Mouse (Mus musculus) kidney, embryonic 15.5 days (tissue): ENCODE results near the gene Slmap. TPM values are rescaled to one million over a fixed set of nuclear protein-coding genes. Genes with fewer than 3 reads are reported as not detected.
A peak's percentile ranks its signal among the peaks of the same experiment; 100 is the strongest.
"Not testable (repeated sequence)": the region's sequence is repeated elsewhere in the genome, so short reads cannot be mapped to it uniquely, and the experiment has no call there.

ENCODE experiments used
- ATAC-seq: fragments of 200-750 bp; cut with Nextera tagmentation; replicated peaks from 2 replicates; pipeline ENCODE4 v1.8.0; 2017; ENCODE audit warnings: moderate TSS enrichment; ENCODE audit not compliant: low FRiP score
- H3K27ac ChIP-seq: fragments of 300-500 bp; sonication (generic); 2 replicates; pipeline ENCODE4 v1.5.1; 2015; ENCODE audit warnings: mild to moderate bottlenecking, inconsistent platforms
- H3K27me3 ChIP-seq: fragments of 300-500 bp; sonication (generic); 2 replicates; pipeline ENCODE4 v1.6.1; 2015; ENCODE audit warnings: inconsistent platforms
- H3K36me3 ChIP-seq: fragments of 300-500 bp; sonication (generic); 2 replicates; pipeline ENCODE4 v1.6.1; 2015; ENCODE audit warnings: inconsistent platforms
- H3K4me1 ChIP-seq: fragments of 300-500 bp; sonication (generic); 2 replicates; pipeline ENCODE4 v1.6.1; 2015; ENCODE audit warnings: inconsistent platforms
- H3K4me2 ChIP-seq: fragments of 300-500 bp; sonication (generic); 2 replicates; pipeline ENCODE4 v1.6.1; 2015; ENCODE audit warnings: moderate library complexity, mild to moderate bottlenecking, inconsistent platforms
- H3K4me3 ChIP-seq: fragments of 300-500 bp; sonication (generic); replicated peaks from 2 replicates; pipeline ENCODE4 v1.5.1; 2015; ENCODE audit warnings: mild to moderate bottlenecking, inconsistent platforms
- H3K9ac ChIP-seq: fragments of 300-500 bp; sonication (generic); 2 replicates; pipeline ENCODE4 v1.6.1; 2015; ENCODE audit warnings: mild to moderate bottlenecking, inconsistent platforms
- H3K9me3 ChIP-seq: fragments of 300-500 bp; sonication (generic); replicated peaks from 2 replicates; pipeline ENCODE4 v1.6.1; 2016; ENCODE audit warnings: inconsistent platforms
- WGBS: fragments of 180-500 bp; shearing (Covaris S2); methylation state at CpG from one replicate; pipeline ENCODE4 v1.1.7; 2015; ENCODE audit warnings: mixed read lengths; 5-methylcytosine and 5-hydroxymethylcytosine counted together
- polyA plus RNA-seq: library from polyadenylated mRNA; unstranded; fragments of >200 nt; fragmentation: Nextera tagmentation; extraction: Ambion mirVana; gene quantifications from 2 replicates; pipeline ENCODE4 v1.2.1, GENCODE M21; 2015

Gene Slmap
- polyA plus RNA-seq, 1 experiment from 2014 or later: 19.5 TPM

DNA sequence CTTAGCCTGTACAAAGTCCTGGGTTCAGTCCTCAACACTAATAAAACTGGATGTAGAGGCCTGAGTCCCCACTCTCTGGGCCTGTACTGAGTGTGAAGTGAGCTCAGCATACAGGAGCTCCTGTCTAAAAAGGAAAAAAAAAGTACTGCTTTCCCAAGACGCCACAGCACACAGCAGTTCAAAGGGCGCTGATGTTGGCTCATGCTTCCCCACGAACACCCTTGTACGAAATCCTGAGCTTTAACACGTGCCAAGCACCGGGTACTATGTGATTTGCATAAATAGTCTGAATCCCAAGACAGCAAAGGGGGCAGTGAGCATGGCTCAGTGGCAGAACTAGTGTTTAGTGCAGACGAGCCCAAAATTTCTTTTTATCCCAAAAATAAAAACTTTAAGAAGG is 4.4 kb downstream of the Slmap start:
- no peak for ATAC-seq
- H3K4me3 ChIP-seq: no peak overlapping the region
- 0 out of 2 replicates have a peak overlapping the region, but pooled peaks have one; percentile 4 for H3K4me2 ChIP-seq
- WGBS: 65% methylated on average over 7 of the region's 7 CpGs
- H3K27ac ChIP-seq: no peak overlapping the region
- peaks cover 43% of the 10 kb centered on the region for H3K4me1 ChIP-seq
- H3K9me3 ChIP-seq: no peaks in the 10 kb centered on the region
- peaks cover 16% of the 10 kb centered on the region; the same call in 1 of the 2 replicates for H3K36me3 ChIP-seq
- H3K9ac ChIP-seq: no peak overlapping the region
- H3K27me3 ChIP-seq: no peaks in the 10 kb centered on the region

DNA sequence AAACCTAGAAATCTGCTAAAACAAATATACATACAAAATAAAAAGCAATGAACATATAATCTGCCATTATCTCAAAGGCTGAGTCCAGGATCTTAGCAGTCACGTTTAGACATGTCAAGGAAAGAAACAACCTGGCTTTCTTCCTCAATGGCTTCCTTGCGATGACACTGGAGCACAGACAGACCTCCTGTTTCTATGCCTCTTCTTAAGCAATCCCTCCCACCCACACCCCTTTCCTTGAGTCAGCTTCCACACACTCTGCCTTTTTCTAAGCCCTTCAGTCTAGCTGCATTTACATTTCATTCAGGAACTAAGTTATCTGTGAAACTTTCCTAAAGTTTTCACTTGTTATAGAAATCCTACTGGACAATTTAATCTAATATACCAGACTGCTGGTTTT is 6.4 kb downstream of the Slmap start:
- H3K9me3 ChIP-seq: no peaks in the 10 kb centered on the region
- no peak overlapping the region for H3K27ac ChIP-seq

DNA sequence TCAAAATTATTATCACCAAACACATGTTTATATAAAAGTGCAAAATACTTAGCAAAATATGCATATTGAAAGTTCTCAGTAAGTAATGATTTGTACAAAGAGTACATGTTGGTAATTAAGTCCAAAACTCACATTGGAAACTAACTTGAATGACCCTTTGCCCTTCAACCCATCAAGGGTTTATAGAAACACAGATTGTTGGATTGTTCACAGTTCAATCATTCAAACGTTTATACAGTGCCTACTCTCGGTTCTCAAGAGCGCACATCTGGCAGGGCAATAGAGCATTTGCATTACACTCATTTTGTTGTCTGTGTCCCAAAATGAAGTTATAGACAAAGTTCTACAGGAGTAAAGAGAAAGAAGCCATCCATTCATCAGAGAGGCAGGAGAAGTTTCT is 8.8 kb downstream of the Slmap start:
- ATAC-seq: no peak
- Histone ChIP-seq H3K9me3 (no peaks in the 10 kb centered on the region), H3K4me1 (peaks cover 22% of the 10 kb centered on the region), H3K27ac (no peak overlapping the region), H3K27me3 (no peaks in the 10 kb centered on the region), H3K4me2 (no peak overlapping the region), H3K36me3 (peaks cover 23% of the 10 kb centered on the region), H3K9ac (no peak overlapping the region), H3K4me3 (no peak overlapping the region)
- WGBS: 62% methylated on average over 3 of the region's 3 CpGs

More for the DNA sequence above, 6.4 kb downstream of the Slmap start:
- no peak overlapping the region for H3K4me3 ChIP-seq
- WGBS: 48% methylated on average over 2 of the region's 2 CpGs
- H3K4me2 ChIP-seq: no peak overlapping the region
- H3K27me3 ChIP-seq: no peaks in the 10 kb centered on the region
- H3K4me1 ChIP-seq: peaks cover 38% of the 10 kb centered on the region
- H3K36me3 ChIP-seq: peaks cover 23% of the 10 kb centered on the region
- H3K9ac ChIP-seq: no peak overlapping the region
- ATAC-seq: no peak

DNA sequence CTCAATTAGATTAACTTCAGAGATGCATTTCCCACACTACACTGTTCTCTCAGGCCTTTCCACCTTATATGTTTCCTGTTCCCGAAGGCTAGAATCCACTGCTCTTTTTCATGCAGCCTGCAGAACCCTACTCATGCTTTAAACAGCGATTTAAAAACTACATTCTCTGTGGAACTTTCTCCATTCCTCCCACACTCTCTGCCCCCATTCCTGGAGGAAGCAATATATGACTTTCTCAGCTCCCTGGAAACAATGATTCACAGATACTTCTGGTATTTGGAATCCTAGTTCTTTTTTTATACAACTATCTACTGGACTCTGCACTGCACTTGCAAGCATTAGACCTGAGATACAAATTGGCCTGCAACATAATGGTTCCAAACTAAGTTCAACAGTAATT is 11.6 kb downstream of the Slmap start:
- no peaks in the 10 kb centered on the region for H3K27me3 ChIP-seq
- no peaks in the 10 kb centered on the region for H3K9me3 ChIP-seq
- H3K36me3 ChIP-seq: peaks cover 13% of the 10 kb centered on the region
- H3K4me3 ChIP-seq: no peak overlapping the region
- no peak overlapping the region for H3K27ac ChIP-seq
- 70% methylated on average over 2 of the region's 2 CpGs for WGBS
- no peak for ATAC-seq
- no peak overlapping the region for H3K4me2 ChIP-seq
- no peak overlapping the region for H3K9ac ChIP-seq
- H3K4me1 ChIP-seq: no peaks in the 10 kb centered on the region

DNA sequence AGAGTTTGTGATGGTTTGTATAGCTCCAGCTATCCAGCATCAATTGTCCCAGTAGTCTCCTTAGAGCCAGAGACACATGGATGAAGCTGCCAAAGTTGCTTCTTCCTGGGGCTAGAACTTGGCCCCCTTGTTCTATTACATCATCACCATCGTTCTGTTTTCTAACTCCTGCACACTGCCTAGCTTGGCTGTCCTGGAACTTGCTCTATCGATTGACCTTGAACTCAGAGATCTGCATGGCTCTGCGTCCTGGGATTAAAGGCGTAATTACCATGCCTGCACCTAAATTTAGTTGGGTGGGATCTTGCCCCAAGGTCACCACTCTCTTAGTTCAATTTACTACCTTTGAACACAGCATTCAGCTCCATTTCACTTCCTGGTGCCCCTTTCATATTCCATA is 14.9 kb downstream of the Slmap start:
- Histone ChIP-seq H3K27ac (no peak overlapping the region), H3K27me3 (no peaks in the 10 kb centered on the region), H3K4me2 (no peak overlapping the region), H3K4me1 (no peaks in the 10 kb centered on the region), H3K4me3 (no peak overlapping the region), H3K36me3 (peaks cover 5% of the 10 kb centered on the region; the same call in 1 of the 2 replicates), H3K9me3 (no peaks in the 10 kb centered on the region), H3K9ac (no peak overlapping the region)
- 94% methylated on average over 4 of the region's 4 CpGs for WGBS
- ATAC-seq: no peak

DNA sequence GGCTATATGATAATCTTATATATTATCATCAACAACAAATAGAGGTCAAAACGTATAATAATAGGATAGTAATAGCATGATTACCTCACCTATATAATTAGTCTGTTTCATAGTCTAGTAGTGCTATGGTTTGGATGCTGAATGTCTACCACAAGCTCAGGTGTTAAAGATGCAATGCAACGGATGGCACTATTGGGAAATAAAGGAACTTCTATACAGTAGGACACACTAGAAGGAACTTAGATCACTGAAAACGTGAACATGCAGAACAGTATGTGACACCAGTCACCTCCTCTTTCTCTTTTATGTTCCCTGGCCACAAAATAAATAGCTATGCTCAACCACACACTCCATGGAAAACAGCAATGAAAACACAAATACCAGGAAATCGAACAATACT is 16.9 kb downstream of the Slmap start:
- Histone ChIP-seq H3K4me2 (no peak overlapping the region), H3K27me3 (no peaks in the 10 kb centered on the region), H3K4me1 (no peaks in the 10 kb centered on the region), H3K36me3 (no peaks in the 10 kb centered on the region), H3K4me3 (no peak overlapping the region), H3K27ac (no peak overlapping the region), H3K9me3 (no peaks in the 10 kb centered on the region), H3K9ac (no peak overlapping the region)
- WGBS: 82% methylated on average over 4 of the region's 4 CpGs
- ATAC-seq: no peak

DNA sequence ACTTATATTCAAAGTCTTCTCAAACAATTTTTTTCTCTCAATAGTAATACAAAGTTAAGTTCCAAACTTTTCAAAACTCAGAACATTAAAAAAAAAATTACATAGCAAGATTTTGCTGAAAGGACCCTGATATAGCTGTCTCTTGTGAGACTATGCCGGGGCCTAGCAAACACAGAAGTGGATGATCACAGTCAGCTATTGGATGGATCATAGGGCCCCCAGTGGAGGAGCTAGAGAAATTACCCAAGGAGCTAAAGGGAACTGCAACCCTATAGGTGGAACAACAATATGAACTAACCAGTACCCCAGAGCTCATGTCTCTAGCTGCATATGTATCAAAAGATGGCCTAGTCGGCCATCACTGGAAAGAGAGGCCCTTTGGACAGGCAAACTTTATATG is 18.5 kb downstream of the Slmap start:
- ATAC-seq: not testable (repeated sequence)
- 81% methylated on average over 2 of the region's 2 CpGs for WGBS

DNA sequence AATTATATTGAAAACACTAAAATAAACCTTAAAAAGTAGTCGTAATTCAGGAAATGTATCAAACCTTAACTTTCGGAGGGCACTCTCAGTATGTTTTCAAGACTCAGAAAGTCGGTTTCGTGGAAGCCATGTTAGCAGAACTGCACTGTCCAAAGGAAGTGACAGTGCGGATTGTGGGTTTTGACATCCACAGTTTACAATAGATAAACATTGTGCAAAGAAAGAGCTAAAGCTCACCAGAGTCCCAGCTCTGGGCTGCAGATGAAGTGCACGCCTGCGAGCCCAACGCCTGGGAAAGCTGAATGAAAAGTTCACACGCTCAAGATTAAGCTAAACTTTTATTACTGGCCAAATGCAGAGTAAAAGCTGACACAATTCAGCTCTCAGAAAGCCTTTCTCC is 18.9 kb downstream of the Slmap start:
- Histone ChIP-seq H3K4me2 (no peak overlapping the region), H3K27me3 (no peaks in the 10 kb centered on the region), H3K4me1 (no peaks in the 10 kb centered on the region), H3K36me3 (no peaks in the 10 kb centered on the region), H3K9ac (no peak overlapping the region), H3K27ac (no peak overlapping the region), H3K9me3 (no peaks in the 10 kb centered on the region), H3K4me3 (no peak overlapping the region)
- 72% methylated on average over 9 of the region's 9 CpGs for WGBS
- no peak for ATAC-seq

More for the DNA sequence above, 18.5 kb downstream of the Slmap start:
- not testable (repeated sequence) for H3K9ac ChIP-seq, H3K36me3 ChIP-seq, H3K9me3 ChIP-seq, H3K27ac ChIP-seq, H3K4me3 ChIP-seq, H3K4me1 ChIP-seq, H3K27me3 ChIP-seq, H3K4me2 ChIP-seq

DNA sequence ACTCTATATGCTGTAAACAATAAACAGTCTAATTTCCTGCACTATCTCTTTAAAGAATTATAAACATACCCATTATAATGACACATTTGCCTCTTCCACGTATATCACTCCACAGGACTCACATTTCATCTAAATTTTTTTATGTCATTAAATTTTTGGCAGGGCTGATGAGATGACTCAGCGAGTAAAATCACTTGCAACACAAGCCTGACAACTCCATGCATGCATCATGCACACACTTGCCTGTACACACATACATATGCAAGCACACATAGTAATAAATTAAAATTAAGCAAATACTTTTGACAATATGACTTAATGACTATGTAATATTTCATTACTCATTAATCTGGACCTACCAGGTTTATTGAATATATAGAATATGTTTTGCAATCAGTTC is 24.2 kb downstream of the Slmap start:
- Histone ChIP-seq H3K36me3 (no peaks in the 10 kb centered on the region), H3K4me2 (no peak overlapping the region), H3K9me3 (no peaks in the 10 kb centered on the region), H3K27me3 (no peaks in the 10 kb centered on the region), H3K4me3 (no peak overlapping the region), H3K4me1 (peaks cover 5% of the 10 kb centered on the region; the same call in 1 of the 2 replicates), H3K27ac (no peak overlapping the region), H3K9ac (no peak overlapping the region)
- WGBS: 91% methylated on average over 2 of the region's 2 CpGs
- ATAC-seq: no peak

DNA sequence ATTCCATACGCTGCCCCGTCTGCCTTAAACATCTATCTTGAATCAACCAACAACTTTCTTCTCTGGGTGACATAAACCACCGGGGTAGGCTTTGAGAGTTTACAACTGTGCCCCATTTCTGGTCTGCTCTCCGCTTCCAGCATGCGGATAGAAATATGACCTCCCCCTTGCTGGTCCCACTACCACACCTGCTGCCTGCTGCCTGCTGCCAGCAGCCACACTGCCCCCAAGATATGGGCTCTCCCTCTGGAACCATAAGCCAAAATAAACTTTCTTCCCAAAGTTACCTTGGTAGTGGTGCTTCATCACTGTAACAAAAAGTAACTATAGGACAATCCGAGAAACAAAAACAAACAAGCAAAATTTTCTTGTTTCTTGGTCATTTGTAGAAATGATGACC is 26.6 kb downstream of the Slmap start:
- no peak for ATAC-seq
- peaks cover 8% of the 10 kb centered on the region; the same call in 1 of the 2 replicates for H3K4me1 ChIP-seq
- no peak overlapping the region for H3K4me3 ChIP-seq
- H3K4me2 ChIP-seq: no peak overlapping the region
- no peak overlapping the region for H3K9ac ChIP-seq
- no peaks in the 10 kb centered on the region for H3K9me3 ChIP-seq
- WGBS: 75% methylated on average over 6 of the region's 6 CpGs
- no peaks in the 10 kb centered on the region for H3K27me3 ChIP-seq
- no peaks in the 10 kb centered on the region for H3K36me3 ChIP-seq
- no peak overlapping the region for H3K27ac ChIP-seq

DNA sequence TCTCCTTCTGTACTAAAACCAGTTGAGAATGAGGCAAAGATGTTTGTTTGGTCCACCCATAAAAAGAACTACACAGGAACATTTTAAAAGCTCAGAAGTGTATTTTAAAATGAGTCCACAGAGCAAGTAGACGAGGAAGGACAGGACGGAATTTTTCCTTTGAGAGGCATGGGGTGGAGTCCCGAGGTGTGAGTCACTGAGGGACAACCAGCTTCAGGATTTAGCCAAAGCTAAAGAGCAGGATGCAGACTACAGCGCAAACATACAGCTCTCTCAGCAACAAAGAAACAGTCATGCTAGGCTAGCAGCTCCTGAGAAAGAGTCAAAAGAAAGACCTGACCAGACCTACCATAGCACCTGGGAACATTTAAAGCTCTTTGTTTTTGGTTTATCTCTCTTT is 27.4 kb downstream of the Slmap start:
- WGBS: 76% methylated on average over 4 of the region's 4 CpGs
- H3K27ac ChIP-seq: no peak overlapping the region
- H3K27me3 ChIP-seq: no peaks in the 10 kb centered on the region
- no peak overlapping the region for H3K9ac ChIP-seq
- no peak overlapping the region for H3K4me3 ChIP-seq
- no peak for ATAC-seq
- no peaks in the 10 kb centered on the region for H3K9me3 ChIP-seq
- no peak overlapping the region for H3K4me2 ChIP-seq
- H3K4me1 ChIP-seq: peaks cover 8% of the 10 kb centered on the region; the same call in 1 of the 2 replicates
- H3K36me3 ChIP-seq: no peaks in the 10 kb centered on the region

DNA sequence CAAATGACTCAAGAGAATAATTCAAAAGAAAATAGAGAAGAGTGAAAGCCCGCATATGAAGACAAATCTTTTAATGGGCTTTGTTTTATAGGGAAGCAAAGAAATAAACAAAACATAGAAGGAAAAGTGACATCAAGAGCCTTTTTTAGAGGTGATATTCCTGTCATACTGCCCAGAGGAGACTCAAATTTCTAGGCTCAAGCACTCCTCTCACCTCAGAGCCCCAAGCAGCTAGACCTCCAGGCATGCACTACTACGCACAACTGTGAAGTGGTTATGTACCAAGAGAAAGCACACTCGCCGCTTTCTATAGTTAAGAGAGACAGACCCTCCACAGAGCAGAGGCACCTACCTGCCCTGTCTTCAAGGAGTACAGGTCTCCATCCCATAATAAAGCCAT is 30.2 kb downstream of the Slmap start:
- 89% methylated on average over 4 of the region's 4 CpGs for WGBS
- Histone ChIP-seq H3K9me3 (no peaks in the 10 kb centered on the region), H3K27ac (no peak overlapping the region), H3K36me3 (no peaks in the 10 kb centered on the region), H3K4me2 (no peak overlapping the region), H3K9ac (no peak overlapping the region), H3K4me1 (peaks cover 8% of the 10 kb centered on the region; the same call in 1 of the 2 replicates), H3K27me3 (no peaks in the 10 kb centered on the region), H3K4me3 (no peak overlapping the region)
- ATAC-seq: no peak

DNA sequence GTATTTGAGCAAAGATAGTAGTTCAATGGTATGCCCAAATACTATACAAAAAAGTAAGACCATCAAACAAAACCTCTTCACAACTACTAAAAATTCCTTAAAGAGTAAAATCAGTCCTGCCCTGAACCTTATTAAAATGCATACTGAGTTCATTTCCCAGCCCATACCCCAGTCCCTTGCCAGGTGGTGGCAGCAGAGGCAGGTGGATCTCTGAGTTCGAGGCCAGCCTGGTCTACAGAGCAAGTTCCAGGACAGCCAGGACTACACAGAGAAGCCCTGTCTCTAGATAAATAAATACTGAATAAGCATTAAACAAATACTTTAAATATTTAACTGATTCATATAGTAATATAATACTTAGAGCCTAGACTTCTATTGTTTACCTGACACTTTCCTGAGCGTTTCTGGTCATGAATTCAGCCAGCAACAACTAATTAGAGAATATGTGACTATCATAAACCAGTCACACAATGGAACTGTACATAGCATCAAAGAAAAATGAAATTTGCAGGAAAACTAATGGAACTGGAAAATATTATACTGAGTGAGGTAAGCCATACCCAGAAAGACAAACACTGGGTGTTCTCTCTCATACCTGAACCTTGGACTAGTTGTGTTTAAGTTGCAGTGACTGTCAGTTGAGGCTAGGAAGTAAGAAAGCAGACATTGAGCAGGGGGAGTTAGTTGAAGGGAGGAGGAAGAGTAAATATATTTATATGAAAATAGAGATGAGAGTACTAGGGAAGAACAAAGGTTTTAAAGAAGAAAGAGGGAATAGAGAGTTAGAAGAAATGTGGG is 34.4 kb downstream of the Slmap start:
- no peak overlapping the region for H3K27ac ChIP-seq
- H3K36me3 ChIP-seq: no peaks in the 10 kb centered on the region
- no peaks in the 10 kb centered on the region for H3K9me3 ChIP-seq
- H3K27me3 ChIP-seq: no peaks in the 10 kb centered on the region
- H3K4me3 ChIP-seq: no peak overlapping the region
- H3K4me2 ChIP-seq: no peak overlapping the region
- ATAC-seq: no peak
- 0 out of 2 replicates have a peak, but pooled peaks cover 3% of the 10 kb centered on the region for H3K4me1 ChIP-seq
- 91% methylated on average over 2 of the region's 2 CpGs for WGBS
- H3K9ac ChIP-seq: no peak overlapping the region
